Mouse (Mus musculus): ENCODE measurements around the gene Rere.

- no peak for TF ChIP-seq POLR2A (IDR thresholded peaks at IDR 0.05; ENCODE audit: borderline replicate concordance, extremely low read depth, low read depth, low read length)
- no peak for TF ChIP-seq CTCF (IDR thresholded peaks at IDR 0.05; ENCODE audit: insufficient read depth, low read length)
Measured at GRCm38 (mm10) chr4:150549393-150549792, 267.9 kb downstream of the Rere start.
